Mouse (Mus musculus): ENCODE data around the gene Gtse1. TPM values are rescaled to one million over a fixed set of nuclear protein-coding genes. Genes with fewer than 3 reads are reported as not detected.

Gtse1 gene
- polyA plus RNA-seq, 1 experiment, result not detected

GRCm38 (mm10) chr15:85903826-85904225 is 44.3 kb downstream of the Gtse1 start:
- H3K4me1 ChIP-seq (ENCODE audit: control insufficient read depth, insufficient read depth, low read length), result peaks cover 11% of the 10 kb centered on the region; the same call in 1 of the 2 replicates
- no peak overlapping the region for H3K27ac ChIP-seq (ENCODE audit: insufficient read depth, low read depth, low read length)
- 84% methylated on average over 8 of the region's 8 CpGs for WGBS
- no peak overlapping the region for H3K4me3 ChIP-seq (ENCODE audit: insufficient read depth, low read depth, low read length)
- TF ChIP-seq POLR2A (IDR thresholded peaks at IDR 0.05; ENCODE audit: insufficient read depth, low read depth, low read length) (no peak), CTCF (IDR thresholded peaks at IDR 0.05; ENCODE audit: insufficient read depth, low read depth, low read length) (peak; percentile 22; the same call in 1 of the 2 replicates)

- WGBS, result 86% methylated on average over 7 of the region's 7 CpGs
- no peak overlapping the region for H3K4me3 ChIP-seq (ENCODE audit: insufficient read depth, low read depth, low read length)
- peaks cover 19% of the 10 kb centered on the region for H3K4me1 ChIP-seq (ENCODE audit: control insufficient read depth, insufficient read depth, low read length)
- TF ChIP-seq CTCF (IDR thresholded peaks at IDR 0.05; ENCODE audit: insufficient read depth, low read depth, low read length) (no peak), POLR2A (IDR thresholded peaks at IDR 0.05; ENCODE audit: insufficient read depth, low read depth, low read length) (no peak)
- no peak overlapping the region for H3K27ac ChIP-seq (ENCODE audit: insufficient read depth, low read depth, low read length)
Observed at GRCm38 (mm10) chr15:85908660-85909491, 49.3 kb downstream of the Gtse1 start.

- H3K4me3 ChIP-seq (ENCODE audit: insufficient read depth, low read depth, low read length), result no peak overlapping the region
- 69% methylated on average over 3 of the region's 3 CpGs for WGBS
- peaks cover 17% of the 10 kb centered on the region for H3K4me1 ChIP-seq (ENCODE audit: control insufficient read depth, insufficient read depth, low read length)
- TF ChIP-seq CTCF (IDR thresholded peaks at IDR 0.05; ENCODE audit: insufficient read depth, low read depth, low read length), result no peak
- no peak for TF ChIP-seq POLR2A (IDR thresholded peaks at IDR 0.05; ENCODE audit: insufficient read depth, low read depth, low read length)
- no peak overlapping the region for H3K27ac ChIP-seq (ENCODE audit: insufficient read depth, low read depth, low read length)
Observed at GRCm38 (mm10) chr15:85909492-85909829, 49.9 kb downstream of the Gtse1 start.

GRCm38 (mm10) chr15:85909931-85910330 is 50.4 kb downstream of the Gtse1 start:
- no peak overlapping the region for H3K27ac ChIP-seq (ENCODE audit: insufficient read depth, low read depth, low read length)
- peaks cover 13% of the 10 kb centered on the region for H3K4me1 ChIP-seq (ENCODE audit: control insufficient read depth, insufficient read depth, low read length)
- TF ChIP-seq CTCF (IDR thresholded peaks at IDR 0.05; ENCODE audit: insufficient read depth, low read depth, low read length) (no peak), POLR2A (IDR thresholded peaks at IDR 0.05; ENCODE audit: insufficient read depth, low read depth, low read length) (no peak)
- 48% methylated on average over 10 of the region's 10 CpGs for WGBS
- no peak overlapping the region for H3K4me3 ChIP-seq (ENCODE audit: insufficient read depth, low read depth, low read length)

GRCm38 (mm10) chr15:85913605-85914004 is 54.1 kb downstream of the Gtse1 start:
- H3K4me1 ChIP-seq (ENCODE audit: control insufficient read depth, insufficient read depth, low read length), result peaks cover 11% of the 10 kb centered on the region
- H3K4me3 ChIP-seq (ENCODE audit: insufficient read depth, low read depth, low read length), result no peak overlapping the region
- TF ChIP-seq POLR2A (IDR thresholded peaks at IDR 0.05; ENCODE audit: insufficient read depth, low read depth, low read length), result no peak
- peak; percentile 44 for TF ChIP-seq CTCF (IDR thresholded peaks at IDR 0.05; ENCODE audit: insufficient read depth, low read depth, low read length)
- 30% methylated on average over 2 of the region's 2 CpGs for WGBS
- H3K27ac ChIP-seq (ENCODE audit: insufficient read depth, low read depth, low read length), result no peak overlapping the region

- TF ChIP-seq POLR2A (IDR thresholded peaks at IDR 0.05; ENCODE audit: insufficient read depth, low read depth, low read length) (no peak), CTCF (IDR thresholded peaks at IDR 0.05; ENCODE audit: insufficient read depth, low read depth, low read length) (no peak)
- H3K27ac ChIP-seq (ENCODE audit: insufficient read depth, low read depth, low read length), result no peak overlapping the region
- no peak overlapping the region for H3K4me3 ChIP-seq (ENCODE audit: insufficient read depth, low read depth, low read length)
- 66% methylated on average over 8 of the region's 8 CpGs for WGBS
- no peaks in the 10 kb centered on the region for H3K4me1 ChIP-seq (ENCODE audit: control insufficient read depth, insufficient read depth, low read length)
Observed at GRCm38 (mm10) chr15:85919191-85919891, 59.8 kb downstream of the Gtse1 start.

GRCm38 (mm10) chr15:85919892-85920248 is 60.3 kb downstream of the Gtse1 start:
- 76% methylated on average over 8 of the region's 8 CpGs for WGBS
- TF ChIP-seq POLR2A (IDR thresholded peaks at IDR 0.05; ENCODE audit: insufficient read depth, low read depth, low read length), result no peak
- TF ChIP-seq CTCF (IDR thresholded peaks at IDR 0.05; ENCODE audit: insufficient read depth, low read depth, low read length), result no peak
- H3K4me3 ChIP-seq (ENCODE audit: insufficient read depth, low read depth, low read length), result no peak overlapping the region
- H3K27ac ChIP-seq (ENCODE audit: insufficient read depth, low read depth, low read length), result no peak overlapping the region
- no peaks in the 10 kb centered on the region for H3K4me1 ChIP-seq (ENCODE audit: control insufficient read depth, insufficient read depth, low read length)

- H3K27ac ChIP-seq (ENCODE audit: insufficient read depth, low read depth, low read length), result no peak overlapping the region
- 94% methylated on average over 11 of the region's 11 CpGs for WGBS
- no peaks in the 10 kb centered on the region for H3K4me1 ChIP-seq (ENCODE audit: control insufficient read depth, insufficient read depth, low read length)
- no peak overlapping the region for H3K4me3 ChIP-seq (ENCODE audit: insufficient read depth, low read depth, low read length)
- TF ChIP-seq POLR2A (IDR thresholded peaks at IDR 0.05; ENCODE audit: insufficient read depth, low read depth, low read length) (no peak), CTCF (IDR thresholded peaks at IDR 0.05; ENCODE audit: insufficient read depth, low read depth, low read length) (no peak)
Observed at GRCm38 (mm10) chr15:85921855-85922254, 62.3 kb downstream of the Gtse1 start.

Other genes starting within 250 kb of the Gtse1 start
- not detected in 2 replicates for gene Ppara, start 124.8 kb upstream of the Gtse1 start, polyA plus RNA-seq (2012; ENCODE audit: insufficient read depth, insufficient read length, low replicate concordance, missing spikeins)
- gene Cdpf1, start 48.0 kb upstream of the Gtse1 start, polyA plus RNA-seq (2012; ENCODE audit: insufficient read depth, insufficient read length, low replicate concordance, missing spikeins), result not detected in 2 replicates
- not detected in 2 replicates for gene Pkdrej, start 38.0 kb upstream of the Gtse1 start, polyA plus RNA-seq (2012; ENCODE audit: insufficient read depth, insufficient read length, low replicate concordance, missing spikeins)
- gene Ttc38, start 27.4 kb upstream of the Gtse1 start, polyA plus RNA-seq (2012; ENCODE audit: insufficient read depth, insufficient read length, low replicate concordance, missing spikeins), result not detected in 2 replicates
- not detected in 2 replicates for gene Trmu, start 19.6 kb downstream of the Gtse1 start, polyA plus RNA-seq (2012; ENCODE audit: insufficient read depth, insufficient read length, low replicate concordance, missing spikeins)
- not detected in 2 replicates for gene Celsr1, start 174.0 kb downstream of the Gtse1 start, polyA plus RNA-seq (2012; ENCODE audit: insufficient read depth, insufficient read length, low replicate concordance, missing spikeins)
- not detected in 2 replicates for gene Gramd4, start 197.9 kb downstream of the Gtse1 start, polyA plus RNA-seq (2012; ENCODE audit: insufficient read depth, insufficient read length, low replicate concordance, missing spikeins)

Data from olfactory bulb, adult 2 months (tissue).